Mouse (Mus musculus): ENCODE measurements at regions not wholly inside any gene's neighbourhood (a gene's known extent, or its start where the extent isn't known, plus 50 kb on each side); places are given as distances from the start of the nearest gene placed in this dataset.
A peak's percentile ranks its signal among the peaks of the same experiment; 100 is the strongest.

- no peak for DNase-seq (ENCODE audit: extremely low spot score, low spot score)
These were observed 74.8 kb upstream of the Stxbp5l start for GRCm38 (mm10) chr16:37459533-37459890.

- no peak for DNase-seq (ENCODE audit: extremely low spot score, low spot score)
These were observed 74.1 kb upstream of the Stxbp5l start for GRCm38 (mm10) chr16:37458592-37459532.

- DNase-seq (ENCODE audit: extremely low spot score, low spot score): no peak
These were observed 71.2 kb upstream of the Stxbp5l start for GRCm38 (mm10) chr16:37455971-37456370.

GRCm38 (mm10) chr16:37449846-37450245 is 65.1 kb upstream of the Stxbp5l start:
- DNase-seq (ENCODE audit: extremely low spot score, low spot score): no peak

- no peak for DNase-seq (ENCODE audit: extremely low spot score, low spot score)
These were observed 61.0 kb upstream of the Stxbp5l start for GRCm38 (mm10) chr16:37445756-37446155.

- no peak for DNase-seq (ENCODE audit: extremely low spot score, low spot score)
These were observed 58.2 kb upstream of the Stxbp5l start for GRCm38 (mm10) chr16:37442936-37443335.

- no peak for DNase-seq (ENCODE audit: extremely low spot score, low spot score)
These were observed 57.7 kb upstream of the Stxbp5l start for GRCm38 (mm10) chr16:37442481-37442880.

GRCm38 (mm10) chr16:37440628-37441164 is 55.9 kb upstream of the Stxbp5l start:
- DNase-seq (ENCODE audit: extremely low spot score, low spot score): peak; percentile 33

All from neural tube, embryonic 10.5 days (tissue).